Mouse (Mus musculus) erythroblast, embryonic 14.5 days (primary cell): ENCODE measurements around the gene Mtf1.

Experiments
- GATA1 ChIP-seq: IDR thresholded peaks from 2 replicates; pipeline ENCODE4 v1.6.1; 2012; ENCODE audit warnings: low read length, inconsistent platforms, mixed read lengths
- TAL1 ChIP-seq: IDR thresholded peaks from 3 replicates; pipeline ENCODE4 v1.6.1; 2012; ENCODE audit warnings: low read length, inconsistent platforms, mixed read lengths

- TF ChIP-seq GATA1, result no peak
- no peak for TF ChIP-seq TAL1
Observed at GRCm38 (mm10) chr4:124893769-124894168, 91.9 kb downstream of the Mtf1 start.
